Mouse (Mus musculus) layer of hippocampus, postnatal 25 days (tissue): Measurements from ENCODE around the gene Mnat1. TPM values are rescaled to one million over a fixed set of nuclear protein-coding genes. Genes with fewer than 3 reads are reported as not detected.
"Not testable (repeated sequence)": the region's sequence is repeated elsewhere in the genome, so short reads cannot be mapped to it uniquely, and the experiment has no call there.

Experiments used
- DNase-seq, 2 experiments: peaks; one replicate each; pipeline ENCODE4 v3.0.0; 2022; ENCODE audit warnings: mixed read lengths in 2 of 2, low spot score in 1 of 2; ENCODE audit errors: extremely low spot score in 1 of 2
- total RNA-seq, 2 experiments: library from RNA; stranded (reverse); gene quantifications; 2 replicates each; pipeline ENCODE4 v1.2.3; 2021

Mnat1 gene
- 10 to 100 TPM; 21.4 to 22.0 TPM for total RNA-seq

GRCm38 (mm10) chr12:73123093-73124041 lies at the start of gene Mnat1:
Mnat1 (plus strand) TSS chr12:73123717.
- peak; percentile 85 to 90 for DNase-seq

DNA sequence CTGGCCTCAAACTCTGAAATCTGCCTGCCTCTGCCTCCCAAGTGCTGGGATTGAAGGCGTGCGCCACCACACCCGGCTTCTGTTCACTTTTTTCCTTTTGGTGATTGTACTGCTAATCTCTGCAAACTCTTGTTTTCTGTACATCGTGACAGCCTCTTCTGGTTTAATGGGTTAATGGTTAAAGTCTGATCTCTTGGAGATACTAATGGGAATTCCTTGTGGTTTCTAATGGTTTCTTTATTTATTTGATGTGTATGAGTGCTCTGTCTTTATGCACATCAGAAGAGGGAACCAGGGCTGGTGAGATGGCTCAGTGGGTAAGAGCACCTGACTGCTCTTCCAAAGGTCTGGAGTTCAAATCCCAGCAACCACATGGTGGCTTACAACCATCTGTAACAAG lies 41.7 kb upstream of the Mnat1 start:
- not testable (repeated sequence) for DNase-seq

DNA sequence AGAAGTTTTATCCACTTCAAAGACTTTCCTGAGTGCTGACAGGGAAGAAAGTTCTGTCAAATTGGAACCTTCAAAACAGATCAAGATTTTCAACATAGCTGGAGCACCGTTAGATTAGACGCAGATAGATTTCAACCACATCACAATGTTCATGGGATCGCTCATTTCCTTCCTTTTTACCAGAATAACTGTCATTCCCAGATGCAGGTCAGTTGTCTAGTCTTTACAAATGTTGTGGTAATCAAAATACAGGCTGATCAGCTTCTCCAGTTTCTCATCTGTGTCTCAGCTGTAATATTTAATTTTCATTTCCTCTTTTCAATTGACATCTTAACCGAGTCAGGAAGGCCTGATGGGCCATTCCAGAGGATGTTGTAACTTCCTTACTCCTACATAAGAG lies 39.7 kb upstream of the Mnat1 start:
- DNase-seq = no peak

DNA sequence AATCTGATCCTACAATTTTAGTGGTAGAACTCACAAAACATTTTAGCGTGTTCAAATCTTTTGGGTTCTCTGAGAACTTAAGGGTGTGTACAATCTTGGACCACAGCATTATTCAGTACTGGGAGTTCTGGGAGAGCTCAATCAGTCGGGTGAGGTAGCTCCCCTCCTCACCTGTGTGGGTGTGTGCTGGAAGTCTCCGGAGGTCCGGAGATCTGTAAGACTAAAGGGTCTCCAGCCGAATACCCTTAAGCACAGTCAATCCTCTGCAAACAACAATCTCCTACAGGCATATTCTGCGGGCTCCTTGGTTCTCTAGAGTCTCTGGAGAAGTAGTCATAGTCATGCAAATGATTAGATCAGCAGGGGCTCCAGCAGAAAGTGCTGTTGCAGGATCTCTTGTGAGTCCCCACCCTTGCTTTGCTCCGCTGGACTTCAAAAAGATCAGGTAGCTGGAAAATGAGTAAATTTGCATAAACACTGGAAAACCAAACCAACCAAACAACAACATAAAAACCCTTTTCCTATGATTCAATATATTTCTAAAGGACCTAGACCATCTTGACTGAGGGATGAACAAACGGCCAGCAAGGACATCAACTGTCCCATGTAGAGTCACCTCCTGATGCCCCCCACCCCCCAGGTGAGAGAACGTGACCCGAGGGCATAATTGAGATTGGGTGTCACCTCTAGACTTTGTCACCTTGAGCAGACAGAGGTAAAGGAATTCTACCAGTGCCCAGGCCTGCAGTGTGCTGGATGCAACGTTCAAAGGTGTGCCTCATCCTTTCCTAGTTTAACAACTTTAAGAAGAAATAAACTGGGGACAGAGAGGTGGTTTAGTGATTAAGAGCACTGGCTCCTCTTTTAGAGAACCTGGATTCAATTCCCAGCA lies 37.5 kb upstream of the Mnat1 start:
- no peak for DNase-seq

DNA sequence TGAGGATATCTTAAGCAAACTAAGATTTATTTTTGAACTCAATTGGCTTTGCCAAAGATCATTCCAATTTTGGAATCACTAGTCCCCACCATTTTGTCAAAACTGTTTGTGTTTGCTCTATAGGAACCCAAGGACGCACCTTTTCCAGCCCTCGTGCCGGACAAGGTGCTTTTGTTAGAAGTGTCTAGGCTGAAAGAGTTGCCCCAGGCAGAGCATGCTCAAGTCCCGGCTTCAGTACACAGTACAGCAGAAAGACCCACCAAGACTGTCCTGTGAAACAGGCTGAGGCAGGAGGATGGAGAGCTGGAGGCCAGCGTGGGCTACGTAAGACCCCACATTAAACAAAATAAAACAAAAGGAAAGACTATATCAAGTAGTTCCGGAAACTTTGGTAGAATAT lies 36.4 kb upstream of the Mnat1 start:
- DNase-seq = no peak

- no peak for DNase-seq
These were observed 35.0 kb upstream of the Mnat1 start for GRCm38 (mm10) chr12:73088500-73088899.

- DNase-seq = no peak
These were observed 34.6 kb upstream of the Mnat1 start for GRCm38 (mm10) chr12:73088911-73089310.

GRCm38 (mm10) chr12:73090672-73091335 lies 32.7 kb upstream of the Mnat1 start:
- no peak for DNase-seq

DNA sequence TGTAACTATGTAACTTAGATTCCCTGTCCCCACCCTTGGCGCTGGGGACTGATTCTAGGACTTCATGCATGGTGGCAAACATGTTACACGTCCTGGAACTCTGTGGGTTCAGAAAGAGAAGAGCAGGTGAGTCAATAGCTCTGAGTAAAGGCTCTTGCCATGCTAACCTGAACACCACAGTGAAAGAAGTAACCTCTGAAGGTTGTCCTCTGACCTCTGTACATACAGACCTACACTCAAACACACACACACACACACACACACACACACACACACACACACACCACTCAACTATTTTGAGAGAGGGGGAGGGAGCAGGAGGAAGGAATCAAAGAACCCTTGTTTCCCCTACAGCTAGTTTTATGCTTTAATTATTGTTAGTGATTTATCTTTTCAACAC lies 29.3 kb upstream of the Mnat1 start:
- no peak for DNase-seq

GRCm38 (mm10) chr12:73094605-73095004 lies 28.9 kb upstream of the Mnat1 start:
- no peak for DNase-seq

DNA sequence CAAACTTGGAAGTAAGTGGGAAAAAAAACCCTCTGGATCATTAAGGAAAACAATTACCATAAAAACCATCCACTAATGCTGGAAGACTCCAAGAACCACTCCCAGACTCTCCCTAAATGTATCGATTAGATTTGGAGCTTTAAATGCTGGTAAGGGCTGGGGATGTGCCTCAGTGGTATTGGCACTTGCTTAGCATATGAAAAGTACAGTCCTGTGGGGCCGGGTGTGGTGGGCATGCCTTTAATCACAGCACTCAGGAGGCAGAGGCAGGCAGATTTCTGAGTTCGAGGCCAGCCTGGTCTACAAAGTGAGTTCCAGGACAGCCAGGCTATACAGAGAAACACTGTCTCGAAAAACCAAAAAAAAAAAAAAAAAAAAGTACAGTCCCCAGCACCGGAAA lies 27.3 kb upstream of the Mnat1 start:
- not testable (repeated sequence) for DNase-seq

DNA sequence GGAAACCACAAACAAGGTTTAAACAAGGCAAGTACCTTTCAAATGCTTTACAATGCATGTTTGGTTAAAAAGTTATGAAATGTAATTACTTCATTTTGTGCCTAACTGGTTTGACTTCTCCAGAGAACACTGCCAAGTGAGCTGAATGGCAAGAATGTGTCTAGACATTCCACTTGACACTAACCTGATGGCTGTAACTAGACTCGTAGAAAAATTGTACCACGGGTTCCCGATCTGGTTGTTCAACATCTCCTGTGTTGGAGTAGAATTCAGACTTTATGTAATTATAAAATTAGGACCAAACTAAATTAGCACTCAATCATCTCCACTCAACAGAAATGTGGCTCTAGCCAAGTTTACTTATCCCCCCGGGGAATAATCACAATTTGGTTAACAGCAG lies 24.9 kb upstream of the Mnat1 start:
- no peak for DNase-seq

GRCm38 (mm10) chr12:73103713-73104112 lies 19.8 kb upstream of the Mnat1 start:
- DNase-seq = no peak

GRCm38 (mm10) chr12:73107821-73108220 lies 15.7 kb upstream of the Mnat1 start:
- DNase-seq = no peak

DNA sequence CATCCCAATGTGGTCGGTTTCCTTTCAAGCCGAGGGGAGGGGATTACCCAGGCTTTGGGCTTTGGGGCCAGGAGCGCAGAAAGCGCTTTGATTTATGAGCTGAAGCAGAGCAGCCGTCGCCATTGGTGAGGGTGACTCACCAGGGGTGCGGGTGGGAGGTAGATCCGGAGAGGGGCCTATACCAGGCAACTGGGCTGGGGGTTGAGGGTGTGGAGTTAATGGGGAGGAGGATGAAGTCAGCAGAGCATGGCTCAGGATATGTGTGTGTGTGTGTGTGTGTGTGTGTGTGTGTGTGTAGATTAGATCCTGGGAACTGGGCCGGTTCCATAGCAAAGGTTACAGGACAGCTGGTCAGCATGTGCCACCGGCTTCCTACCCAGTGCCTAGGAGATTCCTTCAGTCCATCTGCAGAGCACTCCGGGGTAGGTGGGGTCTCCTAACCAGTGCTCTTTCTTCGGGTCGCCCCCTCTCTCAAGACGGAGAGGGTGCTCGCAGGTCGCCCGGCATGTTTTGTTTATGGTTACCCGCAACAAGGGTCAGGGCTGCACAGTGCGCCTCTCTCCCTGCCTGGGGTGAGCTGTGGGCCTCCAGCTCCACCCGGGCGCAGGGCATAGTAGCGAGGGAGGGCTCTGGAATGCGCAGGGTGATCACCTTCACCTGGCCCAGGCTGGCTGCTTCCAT lies 12.9 kb upstream of the Mnat1 start:
- no peak for DNase-seq

DNA sequence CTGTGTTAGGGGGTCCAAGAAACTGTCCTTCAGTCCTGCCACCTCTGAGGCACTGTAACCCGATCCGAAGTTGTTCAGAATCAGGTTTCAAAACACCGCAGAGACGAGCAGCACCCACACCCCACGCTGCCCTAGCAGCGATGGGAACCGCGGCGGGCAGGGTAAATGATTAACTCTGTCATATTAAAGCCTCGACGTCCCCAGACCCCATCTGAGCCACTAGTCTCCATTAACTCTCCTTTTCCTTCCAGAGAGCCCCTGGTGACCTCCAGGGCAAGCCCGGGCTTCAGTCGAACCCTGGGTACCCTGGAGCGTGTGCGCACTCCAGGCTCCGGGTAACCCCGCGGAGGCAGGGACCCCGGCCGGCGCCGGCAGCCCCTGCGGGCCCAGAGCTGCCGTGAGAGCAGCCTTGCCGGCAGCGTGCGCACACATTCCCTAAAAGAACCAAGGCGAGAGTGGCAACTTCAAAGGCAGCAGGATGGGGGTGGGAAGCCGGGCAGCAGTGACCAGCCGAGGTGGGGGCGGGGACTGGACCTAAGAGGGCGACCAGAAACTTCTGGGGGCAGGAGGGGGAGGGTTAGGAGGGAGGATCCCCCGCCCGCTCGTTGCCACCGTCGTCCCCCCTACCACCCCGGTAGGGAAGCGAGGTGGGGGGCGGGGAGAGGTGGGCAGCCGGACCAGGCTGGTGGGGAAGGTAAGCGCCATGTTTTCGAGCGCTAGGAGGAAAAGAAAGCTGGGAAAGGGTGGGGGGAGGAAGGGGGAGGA lies 11.8 kb upstream of the Mnat1 start:
- no peak for DNase-seq

DNA sequence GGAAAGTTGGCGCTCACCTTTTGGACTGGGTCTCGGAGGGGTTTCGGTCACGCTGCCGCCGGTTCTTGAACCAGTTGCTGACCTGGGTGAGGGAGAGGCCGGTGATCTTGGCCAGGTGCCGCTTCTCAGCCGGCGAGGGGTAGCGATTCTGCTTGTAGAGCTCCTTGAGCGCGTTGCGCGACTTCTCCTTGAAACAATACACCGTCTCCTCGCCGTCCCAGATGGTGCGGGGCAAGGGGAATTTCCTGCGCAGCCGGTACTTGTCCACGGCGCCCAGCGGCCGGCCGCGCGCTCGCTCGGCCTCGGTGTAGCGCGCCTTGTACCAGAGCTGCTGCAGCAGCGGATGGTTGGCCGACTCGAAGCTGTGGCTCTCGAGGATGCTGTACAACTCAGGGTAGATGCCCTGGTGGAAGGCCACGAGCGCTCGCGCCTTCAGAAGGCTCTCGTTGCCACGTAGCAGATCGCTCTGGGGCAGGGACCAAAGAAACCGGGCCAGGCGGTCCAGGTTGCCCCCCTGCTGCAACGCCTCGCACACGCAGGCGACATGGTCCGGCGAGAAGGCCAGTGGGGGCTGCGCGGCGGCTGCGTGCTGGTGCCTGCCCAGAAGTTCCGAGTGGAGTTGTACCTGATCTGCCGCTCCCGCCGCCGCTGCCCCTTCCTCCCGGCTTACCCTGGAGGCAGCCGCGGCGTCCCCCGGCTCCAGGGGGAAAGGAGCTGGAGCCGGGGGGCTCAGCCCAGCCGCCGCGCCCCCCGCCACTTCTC lies 11.0 kb upstream of the Mnat1 start:
- peak; percentile 17 to 26 for DNase-seq

GRCm38 (mm10) chr12:73113196-73113595 lies 10.3 kb upstream of the Mnat1 start, which contains the start of gene Six4:
Six4 (minus strand) TSS chr12:73113456.
- peak in 1 of 2 experiments; percentile 10 for DNase-seq

GRCm38 (mm10) chr12:73125250-73125649 lies 1.7 kb downstream of the Mnat1 start:
- no peak for DNase-seq
